ENCODE assay signal across 24 mouse cellular contexts in genomic region chr2:33047360-33047759, GRCm38 (mm10).
A peak's percentile ranks its signal among the peaks of the same experiment; 100 is the strongest.
DNase-seq lines count a peak whose midpoint lies in the region; ATAC-seq lines count a peak whose summit lies in the region.
"Had no signal": no experiment of that assay in that cellular context is flagged by ENCODE, and none has a peak within 500 bp of the region (broad histone marks: within the 10 kb centered on the region; RNA-seq: fewer than 3 reads in every experiment).

No protein-coding gene starts in this region.

- H3K9ac ChIP-seq in heart, embryonic 15.5 days: no peak overlapping the region
- H3K9ac ChIP-seq: embryonic facial prominence, embryonic 12.5 days; forebrain, embryonic 15.5 days; liver, embryonic 12.5 days; liver, postnatal 0 days; midbrain, embryonic 13.5 days had no signal

- H3K36me3 ChIP-seq in heart, embryonic 15.5 days: no peaks in the 10 kb centered on the region
- H3K36me3 ChIP-seq: embryonic facial prominence, embryonic 12.5 days; forebrain, embryonic 10.5 days; forebrain, embryonic 15.5 days; liver, embryonic 12.5 days; midbrain, embryonic 13.5 days had no signal

- no peak overlapping the region for H3K4me2 ChIP-seq in heart, embryonic 15.5 days
- H3K4me2 ChIP-seq: embryonic facial prominence, embryonic 12.5 days; forebrain, embryonic 15.5 days; liver, embryonic 12.5 days; midbrain, embryonic 13.5 days had no signal

- ATAC-seq in frontal cortex, adult (ENCODE audit: low TSS enrichment): 0 out of 2 replicates have a peak, but pooled peaks have one; percentile 21
- no peak for ATAC-seq in heart, embryonic 15.5 days (replicated peaks; ENCODE audit: insufficient number of reproducible peaks, insufficient read depth, low FRiP score, low read depth)
- ATAC-seq: forebrain, embryonic 15.5 days; hindbrain, embryonic 16.5 days; liver, embryonic 12.5 days; liver, postnatal 0 days; midbrain, embryonic 13.5 days had no signal

- peak overlapping the region; percentile 10; the same call in 1 of the 2 replicates for H3K27ac ChIP-seq in heart, embryonic 15.5 days
- H3K27ac ChIP-seq: embryonic facial prominence, embryonic 12.5 days; forebrain, embryonic 10.5 days; forebrain, embryonic 15.5 days; liver, embryonic 12.5 days; macrophage; midbrain, embryonic 13.5 days had no signal

- no peak overlapping the region for H3K4me3 ChIP-seq in heart, embryonic 15.5 days
- H3K4me3 ChIP-seq: embryonic facial prominence, embryonic 12.5 days; forebrain, embryonic 10.5 days; forebrain, embryonic 15.5 days; liver, embryonic 12.5 days; midbrain, embryonic 13.5 days had no signal

- DNase-seq in frontal cortex, postnatal 10 days (ENCODE audit: low spot score in 2 of 2): no peak
- no peak for DNase-seq in heart, adult 8-10 months (ENCODE audit: low spot score)
- peak; percentile 44 for DNase-seq in testis, postnatal 14 days (ENCODE audit: low spot score)
- DNase-seq in testis, postnatal 10 days (ENCODE audit: low spot score): no peak
- no peak for DNase-seq in lung, adult 18-20 months
- no peak for DNase-seq in spleen, postnatal 14 days (ENCODE audit: low spot score in 2 of 2)
- DNase-seq: adrenal gland, adult 8-10 months; cerebellum, adult 8-10 months; cerebellum, postnatal 25 days; kidney, adult 18-20 months; kidney, postnatal 4 days; left cerebral cortex, postnatal 4 days; liver, postnatal 0 days; lung, postnatal 10 days; thymus, postnatal 14 days had no signal

- no peaks in the 10 kb centered on the region for H3K27me3 ChIP-seq in heart, embryonic 15.5 days
- H3K27me3 ChIP-seq: embryonic facial prominence, embryonic 12.5 days; forebrain, embryonic 15.5 days; liver, embryonic 12.5 days; midbrain, embryonic 13.5 days had no signal

- no peaks in the 10 kb centered on the region for H3K9me3 ChIP-seq in heart, embryonic 15.5 days (replicated peaks)
- H3K9me3 ChIP-seq: embryonic facial prominence, embryonic 12.5 days; forebrain, embryonic 10.5 days; forebrain, embryonic 15.5 days; liver, embryonic 12.5 days; midbrain, embryonic 13.5 days had no signal

- 44% methylated on average over 3 of the region's 3 CpGs for WGBS in heart, embryonic 15.5 days

- H3K4me1 ChIP-seq in heart, embryonic 15.5 days (replicated peaks): no peaks in the 10 kb centered on the region
- H3K4me1 ChIP-seq: forebrain, embryonic 10.5 days; forebrain, embryonic 15.5 days; liver, embryonic 12.5 days; midbrain, embryonic 13.5 days had no signal
